Mouse (Mus musculus) spleen, adult 2 months (tissue): ENCODE results near the gene Gng7.

Experiments used
- CTCF ChIP-seq: fragments of 200-500 bp; IDR thresholded peaks from 2 replicates; pipeline ENCODE4 v1.5.1; 2011; ENCODE audit warnings: mild to moderate bottlenecking, inconsistent platforms; ENCODE audit not compliant: insufficient read depth, insufficient read length, insufficient replicate concordance; ENCODE audit errors: extremely low read depth
- POLR2A ChIP-seq: fragments of 200-500 bp; IDR thresholded peaks from 2 replicates; pipeline ENCODE4 v1.6.1; 2011; ENCODE audit warnings: low read depth, low read length, inconsistent platforms

DNA sequence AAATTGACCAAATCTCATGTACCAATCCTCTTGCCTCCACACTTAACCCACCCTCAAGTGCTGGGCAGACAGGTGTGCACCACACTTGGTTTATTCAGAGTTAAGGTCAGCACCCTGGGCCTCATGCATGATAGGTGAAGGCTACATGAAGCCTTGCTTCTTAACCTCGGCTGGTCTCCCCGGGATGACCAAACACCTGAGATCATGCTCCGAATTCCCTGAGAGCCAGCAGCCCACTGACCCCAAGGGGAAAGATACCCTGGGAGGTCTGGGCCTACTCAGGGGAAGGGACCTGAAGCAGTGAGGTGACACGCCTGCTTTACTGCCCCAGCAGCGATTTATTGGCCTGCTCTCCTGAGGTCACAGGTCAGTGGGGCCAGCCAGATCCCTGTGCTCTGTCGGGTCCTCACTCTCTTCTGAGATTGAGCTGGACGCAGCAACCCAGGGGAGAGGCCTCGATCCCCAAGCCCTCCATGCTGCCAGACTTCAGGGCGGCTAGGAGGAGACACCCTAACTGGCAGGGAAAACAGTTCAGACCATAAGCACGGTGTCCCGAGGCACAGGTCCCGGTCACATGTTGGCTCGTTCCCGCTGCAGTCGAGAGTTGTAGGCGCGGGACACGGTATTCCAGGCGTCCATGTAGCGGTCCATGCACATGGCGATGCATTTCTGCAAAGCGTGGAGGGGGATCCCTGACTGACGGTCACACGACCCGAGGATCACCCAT is 115.0 kb downstream of the Gng7 start:
- TF ChIP-seq CTCF (no peak), POLR2A (no peak)
